Mouse (Mus musculus) forelimb bud, embryonic 11.5 days (tissue): ENCODE data around the gene Smarcb1.

Experiments
- DNase-seq: peaks from one replicate; pipeline ENCODE4 v3.0.0-alpha.2; 2012; ENCODE audit warnings: low read depth, low spot score

Smarcb1 gene

DNA sequence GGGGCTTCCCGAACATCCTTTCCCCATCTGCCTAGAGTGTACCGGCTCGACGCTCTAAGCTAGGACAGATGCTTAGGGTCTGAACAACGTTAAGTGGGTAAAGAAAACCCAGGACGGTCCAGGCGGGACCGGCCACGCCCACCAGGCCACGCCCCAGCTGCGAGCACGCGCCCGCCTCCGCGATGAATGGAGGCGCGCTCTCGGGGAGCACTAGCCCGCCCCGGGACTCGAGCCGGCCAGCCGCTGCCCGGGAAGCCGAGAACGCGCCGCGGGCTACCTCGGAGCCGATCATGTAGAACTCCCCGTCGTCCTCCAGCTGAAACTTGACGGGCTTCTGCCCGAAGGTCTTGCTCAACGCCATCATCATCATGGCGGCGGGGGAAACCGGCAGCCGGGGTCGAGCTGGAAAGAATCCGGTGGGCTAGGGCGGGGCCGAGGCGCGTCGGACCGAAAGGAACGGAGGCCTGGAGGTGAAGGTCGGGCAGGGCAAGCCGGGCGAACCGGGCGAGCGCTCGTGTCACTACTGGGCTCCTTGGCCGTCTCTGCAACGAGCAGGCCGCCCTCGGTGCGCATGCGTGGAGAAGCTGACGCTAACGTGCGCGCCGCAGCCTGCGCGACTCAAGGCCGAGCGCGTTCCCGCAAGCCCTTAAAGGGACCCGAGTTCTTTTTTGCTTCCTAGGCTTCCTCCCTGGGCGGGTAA lies at the start of gene Smarcb1:
Smarcb1 (minus strand) TSS at position 592 of the 700 bp plus-strand sequence.
- DNase-seq: peak; percentile 93

DNA sequence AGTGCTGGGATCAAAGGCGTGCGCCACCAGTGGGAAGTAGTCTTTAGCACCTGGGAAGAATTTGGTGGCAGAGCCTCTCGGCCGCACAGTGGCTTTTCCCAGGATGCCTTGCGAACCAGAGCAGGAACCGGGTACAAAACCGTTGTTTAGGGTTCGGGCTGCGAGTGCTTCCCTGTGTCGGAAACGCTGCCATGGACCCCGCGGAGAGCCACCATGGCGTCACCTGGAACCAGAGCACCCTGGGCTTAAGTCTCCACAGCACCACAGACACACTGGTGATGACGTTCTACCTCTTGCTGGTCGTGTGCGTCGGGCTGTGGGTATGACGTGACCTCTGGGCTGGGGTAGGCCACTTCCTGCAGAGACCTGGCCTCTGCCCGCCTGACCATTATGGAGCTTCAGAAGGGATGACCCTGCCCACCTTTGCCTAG lies 33.0 kb upstream of the Smarcb1 start, which contains the start of gene Gm5134:
Gm5134 (plus strand) TSS at position 134 of the 431 bp plus-strand sequence.
- DNase-seq: no peak

DNA sequence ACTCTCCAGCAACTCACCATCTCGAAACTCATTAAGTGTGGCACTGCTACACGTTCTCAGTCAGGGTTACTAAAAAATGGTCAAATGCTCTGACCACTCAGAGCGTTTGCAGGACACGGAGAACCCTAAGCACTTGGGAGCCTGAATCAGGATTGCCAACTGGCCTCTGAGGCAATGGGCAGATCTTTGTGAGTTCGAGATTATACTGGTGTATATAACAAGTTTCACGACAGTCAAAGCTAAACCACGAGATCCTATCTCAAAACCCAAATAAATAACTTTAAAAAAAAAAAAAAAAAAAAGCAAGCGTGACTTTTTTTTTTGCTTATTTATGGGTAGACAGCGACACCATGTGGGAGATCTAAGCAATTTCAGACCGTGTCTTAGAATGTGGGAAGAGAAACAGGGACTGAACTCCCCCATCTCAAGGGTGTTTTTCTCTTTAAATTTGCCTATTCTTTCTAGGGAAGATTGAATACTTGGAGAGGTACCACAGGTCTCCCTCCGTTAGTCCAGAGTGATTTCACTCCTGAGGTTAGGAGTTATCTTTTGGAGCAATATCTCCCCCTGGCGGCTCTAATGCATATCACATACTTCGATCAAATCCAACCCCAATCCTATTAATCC lies 30.1 kb upstream of the Smarcb1 start:
- peak; percentile 68 for DNase-seq

DNA sequence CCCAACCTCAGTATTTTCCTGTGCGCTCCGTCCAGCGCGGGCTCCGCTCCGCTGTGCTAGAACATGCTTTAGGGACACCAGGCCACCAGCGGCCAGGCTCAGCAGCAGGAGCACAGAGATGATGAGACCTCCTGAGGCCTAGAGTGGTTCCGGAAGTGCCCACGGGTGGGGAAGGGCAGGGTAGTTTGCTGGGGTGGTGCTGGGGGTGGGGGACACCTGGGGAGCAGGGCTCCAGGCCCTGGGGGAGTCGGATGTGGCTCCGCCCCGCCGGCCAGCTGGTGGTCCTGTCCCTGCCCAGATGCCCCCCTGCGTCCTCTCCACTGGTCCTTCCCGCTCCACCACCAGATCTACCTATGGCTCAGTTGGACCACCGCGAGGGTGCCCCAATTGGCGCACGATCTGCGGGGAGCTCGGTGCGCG lies 29.4 kb upstream of the Smarcb1 start:
- no peak for DNase-seq

DNA sequence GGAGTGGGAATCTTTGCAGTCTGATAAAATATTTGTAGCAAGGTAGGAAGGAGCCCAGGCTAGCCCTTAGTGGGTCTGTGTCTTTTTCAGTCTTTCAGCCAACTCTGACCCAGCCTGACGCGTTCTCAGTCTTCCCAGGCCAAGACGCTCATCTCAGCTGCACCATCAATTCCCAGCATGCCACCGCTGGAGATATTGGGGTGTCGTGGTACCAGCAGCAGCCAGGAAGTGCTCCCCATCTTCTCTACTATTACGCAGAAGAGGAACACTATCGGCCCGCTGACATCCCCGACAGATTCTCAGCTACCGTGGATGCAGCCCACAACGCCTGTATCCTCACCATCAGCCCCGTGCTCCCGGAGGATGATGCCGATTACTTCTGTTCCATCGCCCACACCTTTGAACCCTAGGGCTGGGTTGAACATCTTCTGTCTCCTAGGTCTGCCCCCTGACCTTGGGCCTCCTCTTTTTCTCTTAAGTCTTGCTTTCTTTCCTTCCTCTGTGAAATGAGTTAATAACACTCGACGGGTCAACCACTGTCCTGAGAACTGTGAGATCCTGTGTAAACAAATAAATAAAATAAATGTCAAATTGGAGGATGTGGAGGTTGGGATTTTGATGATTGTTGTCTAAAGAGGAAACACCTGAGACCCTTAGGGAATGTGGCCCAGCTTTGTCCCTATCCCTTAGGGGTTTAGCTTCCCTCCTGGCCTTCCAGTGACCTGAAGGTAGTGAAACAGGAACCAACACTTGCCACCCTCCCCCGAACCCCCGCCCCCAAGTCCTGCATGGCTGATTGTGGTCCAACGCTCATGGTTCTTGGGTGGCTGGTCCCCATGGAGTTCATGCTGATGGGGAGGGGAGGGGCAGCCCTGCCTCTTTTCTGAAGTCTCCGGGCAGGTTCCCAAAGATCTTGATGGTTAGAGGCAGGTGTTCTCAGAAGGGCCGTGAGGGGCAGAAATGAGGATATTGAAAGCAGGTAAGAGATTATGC lies 27.9 kb upstream of the Smarcb1 start:
- DNase-seq: no peak

DNA sequence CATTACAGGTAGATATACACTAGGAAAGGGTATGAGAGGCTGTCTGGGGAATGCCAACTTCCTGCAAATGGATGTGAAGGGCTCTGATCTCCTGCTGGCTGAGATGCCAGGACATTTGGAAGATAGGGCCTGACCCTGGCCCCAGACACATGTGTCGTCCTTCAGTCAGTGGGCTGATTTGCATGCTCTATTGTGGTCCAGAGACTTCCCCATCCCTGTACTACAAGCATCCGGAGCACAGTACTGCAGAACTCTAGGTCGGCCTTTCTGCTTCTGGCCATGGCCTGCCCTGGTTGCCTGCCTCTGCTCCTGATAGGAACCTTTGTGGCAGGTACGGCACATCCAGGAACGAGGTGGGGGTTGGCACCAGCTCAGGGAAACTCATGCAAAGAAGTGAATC lies 26.7 kb upstream of the Smarcb1 start:
- DNase-seq: no peak

DNA sequence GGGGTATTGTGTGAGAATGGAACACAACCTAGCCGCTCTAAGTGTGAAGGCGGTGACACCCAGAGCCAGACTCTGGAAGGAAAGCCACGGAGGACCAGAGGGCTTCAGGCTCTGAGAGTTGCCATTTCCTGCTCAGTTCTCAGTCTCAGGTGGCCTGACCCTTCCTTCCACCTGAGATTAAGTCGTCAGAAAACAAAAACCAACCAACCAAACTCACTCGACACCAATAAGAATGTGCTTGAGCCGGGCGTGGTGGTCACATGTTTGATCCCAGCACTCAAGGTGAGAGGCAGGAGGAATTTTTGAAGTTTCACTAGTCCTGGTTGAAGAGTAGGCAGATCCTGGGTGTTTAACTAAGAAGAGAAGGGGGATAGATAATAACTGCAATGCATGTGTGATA lies 24.5 kb upstream of the Smarcb1 start:
- DNase-seq: no peak

DNA sequence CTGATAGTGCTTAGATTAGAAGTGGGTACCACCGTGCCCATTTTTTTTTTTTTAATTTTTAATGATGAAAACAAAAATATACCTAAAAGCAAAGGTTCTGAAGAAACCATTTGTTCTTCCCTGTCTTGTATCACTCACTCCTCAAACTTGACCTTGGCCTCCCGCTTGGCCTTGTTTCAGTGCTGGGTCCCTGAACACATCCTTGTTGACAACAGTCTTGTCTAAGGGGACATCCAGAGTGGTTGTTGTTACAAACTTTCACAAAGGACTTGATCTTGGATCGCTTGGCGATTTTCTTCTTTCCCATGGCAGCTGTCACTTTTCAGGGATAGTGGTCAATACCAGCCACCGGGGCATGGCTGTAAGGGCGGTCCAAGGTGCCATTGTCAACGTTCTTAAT lies 23.8 kb upstream of the Smarcb1 start:
- no peak for DNase-seq

DNA sequence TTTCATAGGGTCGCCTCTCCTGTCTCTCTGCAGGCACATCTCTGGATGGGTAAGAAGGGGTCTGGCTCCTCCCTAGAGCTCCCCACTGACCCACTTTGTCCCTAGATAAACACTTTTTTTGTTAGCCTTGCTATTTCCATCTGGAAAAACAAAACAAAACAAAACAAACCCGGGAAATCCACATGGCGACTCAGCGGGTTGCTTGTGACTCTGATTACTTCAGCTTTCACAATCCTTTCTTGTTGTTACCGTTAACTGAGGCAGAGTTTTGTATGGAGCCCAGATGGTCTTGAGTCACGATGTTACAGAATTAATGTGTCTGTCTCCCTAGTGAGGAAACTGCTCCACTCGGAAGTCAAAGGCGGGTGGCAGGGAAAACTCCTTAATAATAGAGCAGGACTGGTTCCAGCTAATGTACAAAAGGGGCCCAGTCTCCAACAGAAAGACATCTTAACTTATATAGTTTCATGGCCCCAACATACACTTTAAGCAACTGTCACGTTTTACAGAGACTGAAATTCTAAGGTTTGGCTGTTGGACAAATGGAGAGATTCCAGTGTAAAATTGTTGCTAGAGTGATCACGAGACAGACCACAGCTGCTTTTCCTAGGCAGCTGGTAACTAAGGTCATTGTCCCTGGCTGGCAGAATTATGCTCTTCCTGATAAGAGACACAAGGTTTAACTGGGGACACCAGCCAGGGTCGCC lies 22.8 kb upstream of the Smarcb1 start:
- DNase-seq: no peak

DNA sequence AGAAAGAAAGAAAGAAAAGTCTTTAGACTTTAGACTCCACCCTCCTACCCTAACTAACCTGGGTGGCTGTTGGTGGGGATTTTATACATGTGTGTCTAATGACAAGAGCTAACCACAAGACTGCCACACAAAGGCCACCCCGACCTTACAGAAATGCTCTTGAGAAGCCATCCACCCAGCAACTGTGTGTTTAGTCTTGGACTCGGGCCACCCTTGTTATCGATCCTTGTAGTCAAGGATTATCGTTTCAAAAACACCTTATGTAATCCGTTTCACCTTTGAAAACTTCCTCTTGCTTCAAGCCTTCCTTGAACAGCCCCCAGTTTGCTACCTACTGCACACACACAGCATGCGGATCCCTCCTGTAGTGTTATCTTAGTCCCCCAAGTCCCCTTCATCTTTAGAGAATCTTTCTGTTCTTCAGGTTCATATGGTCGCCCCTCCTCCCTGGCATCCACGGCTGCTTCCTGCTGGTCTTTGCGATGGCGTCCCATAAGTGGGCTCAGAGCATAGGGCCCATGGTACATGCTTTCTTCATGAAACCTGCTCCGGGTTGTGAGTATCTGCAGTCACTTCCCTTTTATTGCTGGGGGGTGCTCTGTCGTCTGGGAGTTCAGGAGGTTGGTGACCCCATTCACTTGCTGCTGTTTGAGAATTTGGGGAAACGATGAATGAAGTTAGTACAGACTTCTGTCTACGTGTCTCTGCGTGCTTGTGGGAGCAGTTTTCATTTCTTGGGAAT lies 21.5 kb upstream of the Smarcb1 start, which contains the start of gene Vpreb3:
Vpreb3 (plus strand) TSS at position 322 of the 742 bp plus-strand sequence.
- DNase-seq: no peak

DNA sequence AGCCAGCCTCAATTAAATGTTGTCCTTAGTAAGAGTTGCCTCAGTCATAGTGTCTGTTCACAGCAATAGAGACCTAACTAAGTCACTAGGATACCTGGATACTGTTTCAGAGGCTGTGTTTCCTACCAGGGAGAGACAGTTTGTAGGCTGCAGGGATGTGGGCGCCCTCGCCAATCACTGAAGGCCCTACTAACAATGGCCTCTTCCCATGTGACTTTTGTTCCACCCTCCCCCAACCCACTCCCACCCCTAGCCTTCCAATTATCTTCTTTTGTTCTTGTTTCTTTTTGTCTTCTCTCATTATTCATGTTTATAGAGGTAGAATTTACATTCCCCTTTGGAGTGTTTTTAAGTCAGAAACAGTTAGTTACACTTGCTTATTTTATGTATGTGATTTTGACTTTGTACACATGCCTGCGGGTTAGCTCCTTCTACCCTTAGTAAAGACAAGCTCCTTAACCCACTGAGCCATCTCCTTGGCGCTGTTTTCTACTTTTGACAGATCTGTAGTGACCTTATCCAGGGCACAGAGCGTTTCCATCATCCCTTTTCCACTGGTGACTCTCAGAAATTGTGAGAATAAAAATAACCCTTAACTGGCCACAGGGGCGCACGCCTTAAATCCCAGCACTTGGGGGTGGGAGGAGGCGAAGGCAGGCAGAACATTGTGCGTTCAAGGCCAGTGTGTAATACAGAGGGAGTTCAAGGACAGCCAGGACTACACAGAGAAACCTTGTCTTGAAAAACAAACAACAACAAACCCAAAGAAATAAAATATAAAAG lies 19.8 kb upstream of the Smarcb1 start:
- no peak for DNase-seq

DNA sequence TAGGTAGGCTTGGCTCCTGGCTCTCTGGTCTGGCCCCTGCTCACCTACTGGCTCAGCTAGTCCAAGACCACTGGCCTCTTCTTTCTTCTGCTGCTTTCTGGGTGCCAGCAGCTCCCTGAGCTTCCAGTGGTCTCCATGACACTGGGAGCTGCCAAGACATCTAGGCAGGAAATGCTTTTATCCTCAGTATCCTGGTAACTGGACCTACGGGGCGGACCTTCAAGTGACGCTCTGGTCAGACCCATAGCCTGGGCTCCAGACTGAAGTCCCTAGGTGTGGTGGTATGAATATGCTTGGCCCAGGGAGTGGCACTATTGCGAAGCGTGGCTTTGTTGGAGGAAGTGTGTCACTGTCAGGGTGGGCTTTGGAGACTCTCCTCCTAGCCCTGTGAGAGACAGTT lies 19.1 kb upstream of the Smarcb1 start, which contains the start of gene Gm867:
Gm867 (minus strand) TSS at position 153 of the 400 bp plus-strand sequence.
- no peak for DNase-seq

DNA sequence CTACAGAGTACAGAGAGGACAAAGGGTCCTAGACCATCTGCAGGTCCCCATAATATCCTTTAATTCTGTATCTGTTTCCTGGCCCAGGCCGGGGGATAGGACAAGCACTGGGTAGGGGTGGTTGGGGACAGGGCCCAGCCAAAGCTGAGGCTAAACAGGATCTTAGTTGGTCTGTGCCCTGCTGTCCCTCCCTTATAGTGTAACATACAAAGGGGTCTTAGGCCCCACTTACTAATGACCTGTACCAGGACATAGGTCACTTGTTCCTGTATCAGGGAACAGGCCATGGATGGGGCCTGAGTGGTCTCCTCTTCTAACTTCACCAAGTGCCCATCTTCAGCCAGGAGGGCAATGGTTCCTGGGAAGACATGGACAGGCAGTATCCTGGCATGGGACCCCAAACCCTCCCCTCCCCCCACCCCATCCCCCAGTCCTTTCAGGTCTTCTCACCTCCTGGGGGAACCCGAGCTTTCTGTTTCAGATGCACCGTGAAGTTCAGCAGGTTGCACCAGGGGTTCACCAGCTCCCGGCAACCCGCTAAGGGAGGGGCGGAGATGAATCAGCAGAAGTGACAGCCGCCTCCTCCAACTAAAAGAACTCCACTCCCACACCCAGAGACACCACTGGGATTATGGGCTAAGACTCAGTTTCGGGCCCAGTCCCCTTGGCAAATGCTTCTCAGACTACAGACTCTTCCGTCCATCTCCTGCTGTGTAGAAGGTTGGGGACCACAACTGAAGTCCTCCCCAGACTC lies 18.2 kb upstream of the Smarcb1 start:
- no peak for DNase-seq

DNA sequence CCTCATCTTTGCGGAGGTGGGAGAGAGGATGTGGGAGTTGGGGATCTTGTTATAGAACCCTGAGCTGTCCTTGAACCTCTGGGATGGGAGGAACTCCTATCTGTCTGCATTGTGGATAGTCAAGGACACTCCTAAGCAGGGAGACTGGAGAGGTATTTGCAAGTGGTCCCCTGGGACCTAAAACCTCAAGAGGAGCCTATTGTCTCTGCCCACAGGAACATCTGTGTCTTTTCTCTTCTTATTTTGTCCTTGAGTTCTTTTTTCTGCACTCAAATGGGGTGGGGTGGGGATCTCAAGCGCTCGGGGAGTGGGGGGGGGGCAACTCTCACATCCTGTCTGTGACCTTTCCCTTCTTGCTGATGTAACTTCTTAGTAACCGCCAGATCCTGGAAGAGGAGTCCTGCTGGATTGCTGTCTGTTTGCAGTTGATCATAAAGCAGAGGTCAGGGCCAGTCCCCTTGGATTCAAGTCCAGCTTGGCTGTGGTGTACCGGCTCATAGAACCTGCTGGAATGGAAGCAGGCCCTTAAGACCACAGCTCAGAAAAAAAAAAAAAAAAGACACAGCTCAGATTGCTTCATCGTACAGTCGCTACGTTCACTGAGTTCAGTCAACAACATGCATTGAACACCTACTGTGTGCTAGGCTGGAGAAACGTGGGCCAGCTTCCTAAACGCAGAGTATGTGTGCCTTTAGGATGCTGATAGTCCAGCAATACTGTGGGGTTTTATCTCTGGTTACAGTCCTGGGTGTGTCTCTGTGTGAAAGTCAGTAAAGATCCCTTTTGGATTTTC lies 16.6 kb upstream of the Smarcb1 start:
- DNase-seq: no peak

DNA sequence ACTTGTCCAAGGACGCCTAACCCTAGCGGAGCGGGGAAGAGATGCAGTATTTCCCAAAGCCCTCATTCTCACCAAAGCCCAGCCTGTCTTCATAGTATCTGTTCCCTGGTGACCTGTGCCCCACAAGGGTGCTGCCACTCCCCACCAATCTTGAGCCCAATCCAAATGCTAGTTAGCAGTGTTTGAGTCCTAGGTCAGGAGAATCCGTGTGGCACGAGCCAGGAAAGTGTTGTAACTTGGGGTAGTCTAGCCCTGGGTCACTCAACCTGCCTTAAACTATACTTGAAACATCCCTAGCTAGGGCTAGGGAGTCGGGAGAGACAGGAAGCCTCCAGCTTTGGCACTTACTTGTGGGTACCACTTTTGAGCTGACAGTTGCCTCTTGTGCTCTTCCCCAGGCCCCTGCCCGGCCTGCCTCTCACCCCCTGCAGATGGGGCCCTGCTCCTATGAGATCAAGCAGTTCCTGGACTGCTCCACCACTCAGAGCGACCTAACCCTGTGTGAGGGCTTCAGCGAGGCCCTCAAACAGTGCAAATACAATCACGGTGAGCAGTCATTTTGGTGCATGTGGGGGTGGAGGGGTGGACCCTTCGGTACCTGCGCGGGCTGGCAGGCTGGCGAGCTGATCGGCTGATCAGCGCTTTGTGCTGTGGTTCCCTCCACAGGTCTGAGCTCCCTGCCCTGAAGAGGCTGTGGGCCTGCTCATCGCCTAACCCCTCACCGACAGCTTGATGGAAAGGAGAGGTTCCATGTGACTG lies 15.7 kb upstream of the Smarcb1 start:
- DNase-seq: no peak

DNA sequence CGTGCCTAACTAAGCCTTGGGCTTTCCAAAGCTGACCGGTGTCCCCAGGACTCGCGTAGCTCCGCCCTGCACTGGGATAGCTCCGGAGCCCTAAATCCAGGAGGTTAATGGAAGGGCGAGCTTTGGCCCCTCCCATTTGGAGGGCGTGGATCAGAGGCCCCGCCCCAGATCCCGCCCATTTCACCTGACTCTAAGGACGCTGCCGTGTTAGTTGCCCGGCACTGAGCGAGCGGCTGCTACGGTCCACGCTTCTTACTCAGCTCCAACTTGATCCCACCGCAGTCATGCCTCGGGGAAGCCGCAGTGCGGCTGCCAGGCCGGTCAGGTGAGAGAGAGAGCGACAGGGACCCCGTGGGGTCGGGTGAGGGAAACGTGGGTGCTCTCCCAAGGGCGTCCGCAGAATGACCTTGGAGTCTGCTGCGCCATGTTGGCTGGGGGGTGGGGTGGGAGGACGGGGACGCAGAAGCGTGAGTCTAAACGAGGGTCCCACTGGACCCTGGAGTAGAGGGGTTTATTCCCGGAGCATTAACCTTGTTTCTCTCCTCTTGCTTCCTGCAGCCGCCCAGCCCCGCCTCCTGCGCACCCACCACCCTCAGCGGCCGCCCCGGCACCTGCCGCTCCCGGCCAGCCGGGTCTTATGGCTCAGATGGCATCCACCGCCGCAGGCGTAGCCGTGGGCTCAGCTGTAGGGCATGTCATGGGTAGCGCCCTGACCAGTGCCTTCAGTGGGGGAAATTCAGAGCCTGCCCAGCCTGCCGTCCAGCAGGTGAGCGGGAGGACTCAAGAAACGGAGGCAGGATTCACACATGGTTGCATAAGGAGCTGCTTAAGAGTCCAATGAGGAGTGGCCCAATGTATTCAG lies 14.5 kb upstream of the Smarcb1 start, which contains the start of gene Mmp11:
Mmp11 (minus strand) TSS at position 817 of the 862 bp plus-strand sequence.
- DNase-seq: peak; percentile 77
